Mouse (Mus musculus) liver, adult 2 months (tissue): ENCODE measurements around the gene Lmntd1. TPM values are rescaled to one million over a fixed set of nuclear protein-coding genes. Genes with fewer than 3 reads are reported as not detected.
A peak's percentile ranks its signal among the peaks of the same experiment; 100 is the strongest.

Source experiments
- DNase-seq: peaks from one replicate; pipeline ENCODE4 v3.0.0-alpha.2; 2011; ENCODE audit warnings: low read depth, low spot score; ENCODE audit errors: extremely low read depth
- H3K27ac ChIP-seq: fragments of 200-500 bp; replicated peaks from 2 replicates; pipeline ENCODE4 v1.5.1; 2012; ENCODE audit warnings: low read depth, mild to moderate bottlenecking, control low read depth, inconsistent platforms, low read length; ENCODE audit not compliant: insufficient read depth
- H3K27me3 ChIP-seq: fragments of 200-500 bp; 2 replicates; pipeline ENCODE4 v1.6.1; 2012; ENCODE audit warnings: mild to moderate bottlenecking, moderate library complexity, low read length, inconsistent platforms; ENCODE audit not compliant: control insufficient read depth, insufficient read depth
- H3K36me3 ChIP-seq: fragments of 200-500 bp; 2 replicates; pipeline ENCODE4 v1.6.1; 2012; ENCODE audit warnings: low read length, inconsistent platforms; ENCODE audit not compliant: control insufficient read depth, insufficient read depth
- H3K4me1 ChIP-seq: fragments of 200-500 bp; 2 replicates; pipeline ENCODE4 v1.6.1; 2011; ENCODE audit warnings: low read length; ENCODE audit not compliant: control insufficient read depth, insufficient read depth
- H3K4me3 ChIP-seq: fragments of 200-500 bp; 2 replicates; pipeline ENCODE4 v1.5.1; 2011; ENCODE audit warnings: low read depth, mild to moderate bottlenecking, control low read depth, low read length, moderate library complexity; ENCODE audit not compliant: insufficient read depth
- H3K79me2 ChIP-seq: fragments of 200-500 bp; 2 replicates; pipeline ENCODE4 v1.6.1; 2012; ENCODE audit warnings: inconsistent platforms, mild to moderate bottlenecking, low read length, moderate library complexity; ENCODE audit not compliant: control insufficient read depth, insufficient read depth
- H3K9ac ChIP-seq: fragments of 200-500 bp; 2 replicates; pipeline ENCODE4 v1.6.1; 2012; ENCODE audit warnings: low read depth, mild to moderate bottlenecking, control low read depth, inconsistent platforms, low read length
- CTCF ChIP-seq: fragments of 200-500 bp; IDR thresholded peaks from 2 replicates; pipeline ENCODE4 v1.5.1; 2011; ENCODE audit warnings: low read depth, low read length, control low read depth
- POLR2A ChIP-seq: fragments of 200-500 bp; IDR thresholded peaks from 2 replicates; pipeline ENCODE4 v1.6.1; 2011; ENCODE audit warnings: low read length, control low read depth; ENCODE audit not compliant: insufficient read depth; ENCODE audit errors: extremely low read depth
- WGBS: fragments of 180-500 bp; shearing (Covaris S2); methylation state at CpG from one replicate; pipeline ENCODE4 v1.1.7; 2018; 5-methylcytosine and 5-hydroxymethylcytosine counted together
- polyA plus RNA-seq: library from polyadenylated mRNA; depleted of rRNA; stranded (reverse); fragments of >200 nt; gene quantifications from 2 replicates; pipeline ENCODE4 v1.2.3, GENCODE M21; 2012
- total RNA-seq: library from RNA; depleted of rRNA; stranded (reverse); fragments of >200 nt; gene quantifications from 2 replicates; pipeline ENCODE4 v1.2.3, GENCODE M21; 2014

Lmntd1 gene
- total and polyA plus RNA-seq, 2 experiments, result not detected

- peaks cover 2% of the 10 kb centered on the region; the same call in 1 of the 2 replicates for H3K4me1 ChIP-seq
- WGBS, result 88% methylated on average over 2 of the region's 2 CpGs
- no peak for TF ChIP-seq CTCF
- TF ChIP-seq POLR2A, result no peak
These were observed 217.6 kb downstream of the Lmntd1 start for GRCm38 (mm10) chr6:145396534-145396933.

GRCm38 (mm10) chr6:145390421-145390820, 223.7 kb downstream of the Lmntd1 start:
- Histone ChIP-seq H3K27ac (no peak overlapping the region), H3K4me1 (no peaks in the 10 kb centered on the region), H3K36me3 (no peaks in the 10 kb centered on the region), H3K79me2 (no peaks in the 10 kb centered on the region), H3K4me3 (no peak overlapping the region), H3K27me3 (no peaks in the 10 kb centered on the region), H3K9ac (no peak overlapping the region)
- WGBS, result 73% methylated on average over 2 of the region's 2 CpGs
- TF ChIP-seq POLR2A, result no peak
- TF ChIP-seq CTCF, result no peak
- DNase-seq, result no peak

More at GRCm38 (mm10) chr6:145396534-145396933, 217.6 kb downstream of the Lmntd1 start:
- Histone ChIP-seq H3K79me2 (no peaks in the 10 kb centered on the region), H3K4me3 (no peak overlapping the region), H3K27ac (no peak overlapping the region), H3K36me3 (no peaks in the 10 kb centered on the region), H3K27me3 (no peaks in the 10 kb centered on the region), H3K9ac (no peak overlapping the region)
- no peak for DNase-seq

DNA sequence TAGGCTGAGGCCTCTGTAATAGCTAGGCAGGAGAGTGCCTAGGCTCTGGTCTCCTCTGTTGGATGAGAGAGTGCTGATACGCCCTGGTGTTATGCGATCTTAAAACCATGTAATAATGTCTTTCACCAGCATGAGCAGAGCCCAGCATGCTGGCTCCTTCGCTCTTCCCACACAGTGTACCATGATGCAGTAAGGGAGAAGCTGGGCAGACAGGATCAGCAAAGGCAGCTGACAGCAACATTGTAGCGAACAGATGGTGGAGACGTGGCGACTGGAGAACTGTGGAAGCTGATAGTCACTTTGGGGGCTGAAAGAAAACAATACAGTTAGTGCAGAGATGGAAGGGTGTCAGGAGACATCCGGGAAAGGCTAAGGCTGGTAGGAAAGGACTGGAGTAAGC, 224.2 kb downstream of the Lmntd1 start:
- Histone ChIP-seq H3K9ac (no peak overlapping the region), H3K4me3 (no peak overlapping the region), H3K79me2 (no peaks in the 10 kb centered on the region), H3K27me3 (no peaks in the 10 kb centered on the region), H3K27ac (no peak overlapping the region), H3K36me3 (no peaks in the 10 kb centered on the region), H3K4me1 (no peaks in the 10 kb centered on the region)
- no peak for TF ChIP-seq POLR2A
- no peak for TF ChIP-seq CTCF
- no peak for DNase-seq
- 88% methylated on average over 7 of the region's 7 CpGs for WGBS

- H3K9ac ChIP-seq, result no peak overlapping the region
- no peaks in the 10 kb centered on the region for H3K36me3 ChIP-seq
- WGBS, result 93% methylated on average over 6 of the region's 6 CpGs
- H3K27me3 ChIP-seq, result no peaks in the 10 kb centered on the region
- no peak overlapping the region for H3K27ac ChIP-seq
- no peak overlapping the region for H3K4me3 ChIP-seq
- TF ChIP-seq CTCF, result no peak
- no peak for DNase-seq
- no peaks in the 10 kb centered on the region for H3K79me2 ChIP-seq
- H3K4me1 ChIP-seq, result no peaks in the 10 kb centered on the region
These were observed 226.7 kb downstream of the Lmntd1 start for GRCm38 (mm10) chr6:145387378-145387777.

- Histone ChIP-seq H3K4me1 (no peaks in the 10 kb centered on the region), H3K79me2 (no peaks in the 10 kb centered on the region), H3K27ac (no peak overlapping the region), H3K4me3 (no peak overlapping the region), H3K9ac (no peak overlapping the region), H3K36me3 (no peaks in the 10 kb centered on the region), H3K27me3 (no peaks in the 10 kb centered on the region)
- WGBS, result 72% methylated on average over 12 of the region's 12 CpGs
- DNase-seq, result peak; percentile 22
- no peak for TF ChIP-seq CTCF
- no peak for TF ChIP-seq POLR2A
These were observed 231.3 kb downstream of the Lmntd1 start for GRCm38 (mm10) chr6:145382586-145383380.

- no peak for DNase-seq
- Histone ChIP-seq H3K36me3 (no peaks in the 10 kb centered on the region), H3K79me2 (no peaks in the 10 kb centered on the region), H3K4me3 (no peak overlapping the region), H3K9ac (no peak overlapping the region), H3K27me3 (no peaks in the 10 kb centered on the region), H3K4me1 (no peaks in the 10 kb centered on the region), H3K27ac (no peak overlapping the region)
- WGBS, result 95% methylated on average over 8 of the region's 8 CpGs
- TF ChIP-seq POLR2A (no peak), CTCF (no peak)
These were observed 233.2 kb downstream of the Lmntd1 start for GRCm38 (mm10) chr6:145380961-145381360.
